Mouse (Mus musculus) heart, adult 10 weeks (tissue): ENCODE data around the gene Wasl. TPM values are rescaled to one million over a fixed set of nuclear protein-coding genes. Genes with fewer than 3 reads are reported as not detected.

ENCODE experiments used
- polyA plus RNA-seq: library from polyadenylated mRNA; stranded (reverse); fragments of 350-450 nt; fragmentation: Illumina TruSeq; extraction: RNeasy Lipid Tissue Mini Kit (QIAGEN cat#74804); gene quantifications from one replicate; pipeline ENCODE4 v1.2.3, GENCODE M21; 2014; ENCODE audit warnings: low read depth, low replicate concordance

Gene Wasl
- 20.8 TPM for polyA plus RNA-seq

DNA sequence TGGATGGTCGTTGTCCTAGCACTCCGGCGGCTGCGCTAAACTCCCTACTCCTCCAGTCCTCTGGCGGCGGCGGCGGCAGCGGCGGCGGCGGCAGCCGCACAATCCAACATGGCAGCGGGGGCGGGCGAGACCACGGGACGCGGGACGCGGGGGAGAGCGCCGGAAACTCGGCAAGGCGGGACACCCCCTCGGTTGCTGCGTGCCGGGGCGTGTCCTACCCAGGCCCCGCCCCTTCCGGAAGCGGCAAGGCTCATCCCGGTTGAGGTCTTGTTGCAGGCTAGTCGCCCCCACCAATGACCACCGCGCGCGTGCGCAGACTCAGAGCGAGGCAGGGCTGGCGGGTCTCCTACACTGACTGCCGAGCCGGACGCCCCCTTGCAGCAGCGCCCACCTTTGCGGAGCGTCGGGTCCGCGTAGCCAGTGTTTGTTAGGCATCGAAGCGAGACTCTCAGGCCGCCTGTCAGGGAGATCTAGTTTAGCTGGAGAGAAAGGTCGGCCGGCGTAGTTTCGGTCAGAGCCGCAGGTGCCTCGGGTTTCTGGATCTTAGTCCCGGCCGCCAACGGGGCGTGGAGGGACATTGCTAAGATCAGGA, at the start of gene Wasl:
Wasl (minus strand) TSS at position 143 of the 592 bp plus-strand sequence.

DNA sequence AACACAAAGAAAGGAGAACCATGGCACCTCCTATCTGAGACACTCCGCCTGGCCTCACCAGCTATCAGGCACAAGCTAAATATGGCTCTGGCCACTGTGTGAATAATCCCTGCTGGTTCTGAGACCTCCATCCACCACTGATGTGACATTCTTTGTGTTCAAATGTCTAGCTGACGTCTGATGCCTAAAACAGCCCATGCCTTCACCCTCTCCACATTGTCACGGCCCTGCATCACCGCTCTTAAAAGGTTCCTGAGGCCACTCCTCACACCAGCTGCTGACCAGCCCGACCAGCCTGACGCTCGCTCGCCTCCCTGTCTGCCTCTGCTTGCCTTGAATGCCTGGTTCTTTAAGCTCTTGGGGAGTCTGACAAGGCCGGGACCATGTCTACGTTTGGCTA, 67.3 kb downstream of the Wasl start, which contains the start of gene Lmod2:
Lmod2 (plus strand) TSS at position 263 of the 400 bp plus-strand sequence.

Other genes starting within 250 kb of the Wasl start
- 0.24 TPM for gene Iqub, start 149.9 kb downstream of the Wasl start, polyA plus RNA-seq
- gene Ndufa5, start 137.0 kb downstream of the Wasl start, polyA plus RNA-seq, result 1,276 TPM
- gene Asb15, start 136.9 kb downstream of the Wasl start, polyA plus RNA-seq, result 51.7 TPM
- 559 TPM for gene Lmod2, start 67.2 kb downstream of the Wasl start, polyA plus RNA-seq
- not detected for gene Hyal6, start 68.2 kb upstream of the Wasl start, polyA plus RNA-seq
- gene Hyal4, start 83.3 kb upstream of the Wasl start, polyA plus RNA-seq, result not detected
- gene Spam1, start 126.2 kb upstream of the Wasl start, polyA plus RNA-seq, result not detected
- not detected for gene Hyal5, start 193.0 kb upstream of the Wasl start, polyA plus RNA-seq